Mouse (Mus musculus): ENCODE results near the gene Gli2.

The Gli2 gene

GRCm38 (mm10) chr1:119051192-119051937 lies 2.1 kb downstream of the Gli2 start:
- DNase-seq (ENCODE audit: low spot score in 2 of 2) = no peak

- no peak for DNase-seq (ENCODE audit: low spot score in 2 of 2)
Measured at GRCm38 (mm10) chr1:119049812-119050615, 3.4 kb downstream of the Gli2 start.

- no peak for DNase-seq (ENCODE audit: low spot score in 2 of 2)
Measured at GRCm38 (mm10) chr1:119048988-119049387, 4.4 kb downstream of the Gli2 start.

DNA sequence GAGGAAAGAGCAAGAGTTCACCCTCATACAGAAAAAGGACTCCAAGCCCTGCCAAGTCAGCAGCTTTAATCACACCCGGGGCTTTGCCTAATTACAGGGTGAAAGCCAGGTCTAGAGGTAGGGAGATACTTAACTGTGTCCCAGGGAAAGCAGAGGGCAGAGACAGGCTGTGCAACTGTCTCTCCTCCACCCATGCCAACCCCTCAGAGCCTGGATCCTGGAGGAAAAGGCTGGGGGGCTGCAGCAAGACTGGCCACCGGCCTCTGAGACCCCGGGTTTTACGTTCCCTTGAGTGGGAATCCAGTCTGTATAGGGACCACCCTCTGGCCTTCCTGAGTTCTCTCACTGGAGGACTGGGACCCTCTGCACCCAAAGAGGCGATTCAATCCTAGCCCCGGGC lies 4.9 kb downstream of the Gli2 start:
- no peak for DNase-seq (ENCODE audit: low spot score in 2 of 2)

DNA sequence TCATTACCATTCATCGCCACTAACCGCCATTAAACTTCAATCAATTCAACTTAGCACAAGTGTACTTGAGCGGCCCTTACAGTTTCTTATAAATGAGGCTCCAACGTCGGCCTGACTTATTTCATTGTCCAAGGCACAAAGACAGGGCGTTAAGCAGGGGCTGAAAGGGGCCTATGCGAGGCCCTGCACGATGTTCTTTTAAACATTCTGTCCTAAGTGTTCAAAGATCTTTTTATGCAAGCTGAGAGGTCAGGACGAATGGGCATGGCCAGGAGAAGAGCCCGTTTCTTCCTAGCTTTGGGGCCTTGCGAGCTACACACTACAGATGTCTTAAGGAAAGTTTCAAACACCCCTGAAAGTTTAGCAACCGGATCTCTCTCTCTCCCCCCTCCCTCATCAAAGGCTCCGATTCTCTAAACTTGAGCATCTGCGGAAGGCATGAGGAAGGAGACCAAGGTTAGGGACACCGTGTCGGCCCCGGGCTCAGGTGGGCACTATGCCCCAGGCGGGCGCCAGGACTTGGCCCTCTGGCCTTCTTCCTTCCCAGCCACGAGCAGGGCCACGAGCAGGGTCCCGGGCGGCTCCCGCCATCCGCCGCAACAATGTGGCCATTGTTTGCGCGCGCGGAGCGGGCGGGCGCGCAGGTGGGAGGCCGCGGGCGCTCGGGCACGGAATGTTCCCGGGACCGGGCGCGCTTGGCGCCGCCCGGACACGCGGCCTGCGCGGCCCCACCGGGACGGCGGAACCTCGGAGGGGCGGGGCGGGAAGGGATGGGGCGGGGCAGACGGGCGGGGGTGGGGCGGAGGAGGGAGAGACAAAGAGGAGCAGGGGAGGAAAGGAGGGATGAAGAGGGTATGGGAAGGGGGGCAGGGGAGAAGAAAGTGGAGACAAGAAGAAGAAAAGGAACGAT lies 5.7 kb downstream of the Gli2 start:
- no peak for DNase-seq (ENCODE audit: low spot score in 2 of 2)

GRCm38 (mm10) chr1:119038436-119038835 lies 15.0 kb downstream of the Gli2 start:
- no peak for DNase-seq (ENCODE audit: low spot score in 2 of 2)

DNA sequence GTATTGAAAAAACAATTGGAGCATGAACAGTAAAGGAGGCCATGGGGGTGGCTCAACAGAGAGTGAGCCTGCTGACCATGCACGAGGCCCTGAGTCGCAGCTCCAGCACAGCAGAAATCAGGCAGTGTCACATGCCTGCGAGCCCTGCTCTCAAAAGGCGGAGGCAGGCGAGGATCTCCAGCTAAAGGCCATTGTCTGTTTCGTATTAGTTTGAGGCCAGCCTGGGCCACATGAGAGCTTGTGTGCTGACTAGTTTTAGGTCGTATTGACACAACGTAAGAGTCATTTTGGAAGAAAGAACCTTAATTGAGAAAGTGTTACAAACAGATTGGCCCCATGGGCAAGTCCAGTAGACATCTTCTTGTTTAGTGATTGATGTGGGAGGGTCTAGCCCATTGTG lies 17.5 kb downstream of the Gli2 start:
- DNase-seq (ENCODE audit: low spot score in 2 of 2) = no peak

DNA sequence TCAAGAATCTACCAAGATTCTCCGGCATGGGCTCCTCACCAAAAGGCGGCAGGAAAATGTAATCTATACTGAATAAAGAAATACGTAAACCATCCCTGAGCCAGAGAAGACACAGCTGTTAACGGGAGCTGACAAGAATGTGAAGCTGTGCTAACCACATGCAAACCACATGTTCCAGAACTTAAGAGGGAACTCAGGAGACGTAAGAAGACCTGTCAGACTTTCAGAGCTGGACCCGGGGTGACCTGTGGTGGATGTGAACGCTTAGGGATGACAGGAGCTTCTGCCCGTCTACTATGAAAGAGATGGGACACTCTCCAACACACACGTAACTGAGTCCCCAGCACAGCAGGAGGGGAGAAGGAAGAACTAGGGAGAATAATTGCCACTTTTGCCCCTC lies 18.1 kb downstream of the Gli2 start:
- DNase-seq (ENCODE audit: low spot score in 2 of 2) = no peak

- no peak for DNase-seq (ENCODE audit: low spot score in 2 of 2)
Measured at GRCm38 (mm10) chr1:119034163-119034705, 19.2 kb downstream of the Gli2 start.

GRCm38 (mm10) chr1:119033450-119034162 lies 19.8 kb downstream of the Gli2 start:
- DNase-seq (ENCODE audit: low spot score in 2 of 2) = peak; percentile 56 to 73

DNA sequence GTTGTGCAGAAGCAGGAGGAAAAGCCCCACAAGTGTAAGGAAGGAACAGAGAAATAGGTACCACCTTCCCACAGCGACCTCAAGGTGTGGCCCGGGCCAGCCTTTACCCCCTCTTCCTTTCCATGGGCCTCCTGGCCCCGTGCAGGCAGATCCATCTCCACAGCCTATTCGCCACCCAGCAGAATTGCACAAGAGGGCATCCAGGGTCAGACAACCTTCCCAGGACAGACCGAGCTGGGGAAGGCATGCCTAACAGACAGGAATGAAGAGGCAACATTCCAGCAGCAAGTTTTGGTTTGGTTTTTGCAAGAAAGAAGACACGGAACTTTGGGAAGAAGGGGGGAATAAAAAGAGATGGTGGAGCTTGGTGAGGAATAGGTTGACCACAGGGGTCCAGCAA lies 22.2 kb downstream of the Gli2 start:
- DNase-seq (ENCODE audit: low spot score in 2 of 2) = no peak

DNA sequence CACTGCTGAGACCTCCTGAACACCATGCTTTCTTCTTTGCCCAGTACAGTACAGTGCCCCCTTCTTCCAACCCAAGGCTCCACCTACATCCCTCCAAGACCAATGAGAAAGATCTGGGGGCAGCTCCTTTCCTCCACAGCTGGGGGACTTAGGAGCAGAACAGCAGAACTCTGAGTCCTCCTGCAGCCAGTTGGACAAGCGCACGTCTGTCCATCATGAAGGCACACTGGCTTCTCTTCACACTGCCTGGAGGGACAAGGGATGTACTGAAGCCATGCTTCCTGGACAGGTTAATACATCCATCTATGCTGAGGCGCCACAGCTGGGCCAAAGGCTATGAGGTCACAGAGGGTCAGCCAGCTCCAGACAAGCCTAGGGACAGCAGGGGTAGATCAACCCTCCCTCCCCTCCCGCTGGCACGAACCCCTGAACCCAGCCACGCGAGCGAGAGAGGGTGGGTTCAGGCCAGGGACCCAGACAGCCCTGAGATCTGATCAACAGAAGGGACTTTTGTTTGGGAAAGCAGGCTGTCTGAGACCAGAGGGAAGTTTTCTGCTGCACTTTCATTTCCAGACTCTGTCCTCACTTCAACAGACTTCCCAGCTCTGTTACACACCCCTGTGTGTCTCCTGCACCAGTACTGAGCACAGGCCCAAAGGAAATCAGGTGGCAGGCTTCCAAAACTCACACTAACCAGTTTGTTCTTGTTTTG lies 27.6 kb downstream of the Gli2 start:
- DNase-seq (ENCODE audit: low spot score in 2 of 2) = no peak

- DNase-seq (ENCODE audit: low spot score in 2 of 2) = no peak
Measured at GRCm38 (mm10) chr1:119022311-119022710, 31.1 kb downstream of the Gli2 start.

DNA sequence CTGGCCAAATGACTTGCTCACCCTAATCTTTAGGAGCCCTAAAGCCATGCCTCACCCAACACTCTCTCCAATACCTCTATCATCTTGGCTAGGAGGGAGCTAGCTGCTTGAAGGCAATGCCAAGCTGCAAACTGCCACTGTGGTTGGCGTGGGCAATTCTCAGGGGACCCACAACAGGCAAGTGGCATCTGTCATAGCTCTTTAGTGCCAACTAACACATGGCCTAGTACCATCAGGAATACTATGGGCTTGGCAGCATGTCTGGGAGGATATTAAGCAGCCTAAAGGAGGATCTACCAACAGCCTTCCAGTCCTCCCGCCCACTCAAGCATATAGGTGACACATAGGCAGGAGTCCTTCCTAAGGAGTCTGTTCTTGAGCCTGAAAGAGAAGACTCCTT lies 33.3 kb downstream of the Gli2 start:
- DNase-seq (ENCODE audit: low spot score in 2 of 2) = peak; percentile 19 to 24

- DNase-seq (ENCODE audit: low spot score in 2 of 2) = no peak
Measured at GRCm38 (mm10) chr1:119019056-119019455, 34.4 kb downstream of the Gli2 start.

DNA sequence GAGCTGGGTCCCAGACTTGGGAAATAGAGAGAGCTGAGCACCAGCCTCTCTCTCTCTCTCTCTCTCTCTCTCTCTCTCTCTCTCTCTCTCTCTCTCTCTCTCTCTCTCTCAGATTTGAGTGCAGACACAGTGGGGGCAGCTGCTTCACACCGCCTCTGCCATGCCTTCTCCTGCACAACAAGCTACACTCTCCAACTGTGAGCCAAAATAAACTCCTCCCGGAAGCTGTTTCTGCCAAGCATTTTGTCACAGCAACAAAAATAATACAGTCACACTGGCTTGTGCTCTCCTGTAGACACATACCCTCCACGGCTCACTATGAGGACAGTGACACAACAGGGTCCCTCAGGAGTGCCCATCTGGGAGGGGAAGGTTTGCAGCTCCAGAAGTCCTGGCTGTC lies 36.6 kb downstream of the Gli2 start:
- DNase-seq (ENCODE audit: low spot score in 2 of 2) = peak; percentile 41 to 47

GRCm38 (mm10) chr1:119015108-119015507 lies 38.3 kb downstream of the Gli2 start:
- no peak for DNase-seq (ENCODE audit: low spot score in 2 of 2)

- DNase-seq (ENCODE audit: low spot score in 2 of 2) = no peak
Measured at GRCm38 (mm10) chr1:119008949-119009348, 44.5 kb downstream of the Gli2 start.

GRCm38 (mm10) chr1:119003852-119004398 lies 49.5 kb downstream of the Gli2 start:
- DNase-seq (ENCODE audit: low spot score in 2 of 2) = no peak

- DNase-seq (ENCODE audit: low spot score in 2 of 2) = no peak
Measured at GRCm38 (mm10) chr1:119001454-119002034, 51.9 kb downstream of the Gli2 start.

All from frontal cortex, postnatal 36 days (tissue).